Mouse (Mus musculus) kidney, adult 2 months (tissue): ENCODE data around the gene Olfr1346. TPM values are rescaled to one million over a fixed set of nuclear protein-coding genes. Genes with fewer than 3 reads are reported as not detected.
A peak's percentile ranks its signal among the peaks of the same experiment; 100 is the strongest.

Experiments used
- DNase-seq: peaks from one replicate; pipeline ENCODE4 v3.0.0; 2021
- H3K27ac ChIP-seq: fragments of 200-500 bp; 2 replicates; pipeline ENCODE4 v1.5.1; 2012; ENCODE audit warnings: low read depth, low read length, control low read depth, inconsistent platforms; ENCODE audit not compliant: insufficient read depth
- H3K27me3 ChIP-seq: fragments of 200-500 bp; replicated peaks from 2 replicates; pipeline ENCODE4 v1.6.1; 2012; ENCODE audit warnings: mild to moderate bottlenecking, moderate library complexity, low read length, inconsistent platforms; ENCODE audit not compliant: control insufficient read depth, insufficient read depth
- H3K36me3 ChIP-seq: fragments of 200-500 bp; 2 replicates; pipeline ENCODE4 v1.6.1; 2012; ENCODE audit warnings: mild to moderate bottlenecking, moderate library complexity, low read length, inconsistent platforms; ENCODE audit not compliant: control insufficient read depth, insufficient read depth
- H3K4me1 ChIP-seq: fragments of 200-500 bp; 2 replicates; pipeline ENCODE4 v1.6.1; 2011; ENCODE audit warnings: low read length; ENCODE audit not compliant: control insufficient read depth, insufficient read depth
- H3K4me3 ChIP-seq: fragments of 200-500 bp; 2 replicates; pipeline ENCODE4 v1.5.1; 2011; ENCODE audit warnings: mild to moderate bottlenecking, low read depth, low read length, control low read depth; ENCODE audit not compliant: insufficient read depth
- CTCF ChIP-seq: fragments of 200-500 bp; conservative IDR thresholded peaks from 2 replicates; pipeline ENCODE4 v1.5.1; 2011; ENCODE audit warnings: low read depth, mild to moderate bottlenecking, control low read depth, low read length, moderate library complexity, mixed read lengths; ENCODE audit not compliant: insufficient read depth, insufficient read length
- POLR2A ChIP-seq: fragments of 200-500 bp; IDR thresholded peaks from one replicate; pipeline ENCODE4 v1.6.1; 2011; ENCODE audit warnings: low read depth, low read length, control low read depth
- WGBS: fragments of 180-500 bp; shearing (Covaris S2); methylation state at CpG from one replicate; pipeline ENCODE4 v1.1.7; 2018; 5-methylcytosine and 5-hydroxymethylcytosine counted together
- polyA plus RNA-seq: library from polyadenylated mRNA; depleted of rRNA; stranded (reverse); fragments of >200 nt; gene quantifications from 2 replicates; pipeline ENCODE4 v1.2.3, GENCODE M21; 2012; rRNA removed

Olfr1346 gene
- not detected in 2 replicates for polyA plus RNA-seq

DNA sequence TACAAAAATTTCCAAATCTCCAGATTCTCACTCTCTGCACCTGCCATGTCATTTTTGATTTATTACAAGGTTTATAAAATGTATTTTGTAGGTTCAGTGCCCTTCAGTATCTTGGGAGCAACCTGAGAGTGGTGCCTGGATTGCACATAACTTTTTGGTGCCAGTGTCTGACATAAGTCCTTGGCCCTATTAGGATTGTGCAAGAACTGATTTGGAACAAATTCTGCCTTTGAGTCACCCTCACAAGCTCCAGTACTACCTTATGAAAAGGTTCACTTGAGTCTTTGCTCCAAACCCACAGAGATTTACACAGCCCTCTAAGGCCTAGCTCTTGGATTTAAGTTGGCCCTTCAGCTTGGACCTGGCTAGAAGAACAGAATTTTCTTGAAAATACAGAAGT lies at the start of gene Olfr1346:
Gene Olfr1346, plus strand, starts transcription at position 151 of the 400 bp plus-strand sequence.
- Histone ChIP-seq H3K27me3 (no peaks in the 10 kb centered on the region), H3K4me3 (no peak within 1 kb of the TSS), H3K36me3 (no peaks in the 10 kb centered on the region), H3K4me1 (no peaks in the 10 kb centered on the region), H3K27ac (no peak within 1 kb of the TSS)
- DNase-seq: no peak
- TF ChIP-seq CTCF: no peak

DNA sequence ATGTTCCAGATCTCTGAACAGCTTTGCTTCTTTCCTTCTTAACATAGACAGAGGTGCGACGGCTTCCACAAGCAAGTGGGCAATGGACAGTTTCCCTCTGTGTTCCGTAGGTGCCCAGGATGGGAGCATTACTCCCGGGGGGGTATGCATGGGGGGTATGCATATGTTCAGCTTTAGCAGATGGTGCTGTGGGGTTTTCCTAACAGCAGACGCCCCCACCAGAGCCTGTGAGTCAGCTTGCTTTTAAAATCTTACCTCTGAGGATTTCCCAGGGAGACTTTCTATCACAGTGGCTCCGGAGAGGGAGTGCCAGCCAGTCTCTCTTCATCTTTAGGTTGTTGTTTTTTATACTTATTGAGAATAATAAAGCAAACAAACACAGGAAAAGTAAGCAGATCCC lies 47.0 kb upstream of the Olfr1346 start:
- no peak for DNase-seq
- no peak for TF ChIP-seq POLR2A
- TF ChIP-seq CTCF: no peak
- H3K4me1 ChIP-seq: no peaks in the 10 kb centered on the region
- no peaks in the 10 kb centered on the region for H3K27me3 ChIP-seq
- no peak overlapping the region for H3K27ac ChIP-seq
- no peaks in the 10 kb centered on the region for H3K36me3 ChIP-seq
- WGBS: 73% methylated on average over 6 of the region's 6 CpGs
- no peak overlapping the region for H3K4me3 ChIP-seq

DNA sequence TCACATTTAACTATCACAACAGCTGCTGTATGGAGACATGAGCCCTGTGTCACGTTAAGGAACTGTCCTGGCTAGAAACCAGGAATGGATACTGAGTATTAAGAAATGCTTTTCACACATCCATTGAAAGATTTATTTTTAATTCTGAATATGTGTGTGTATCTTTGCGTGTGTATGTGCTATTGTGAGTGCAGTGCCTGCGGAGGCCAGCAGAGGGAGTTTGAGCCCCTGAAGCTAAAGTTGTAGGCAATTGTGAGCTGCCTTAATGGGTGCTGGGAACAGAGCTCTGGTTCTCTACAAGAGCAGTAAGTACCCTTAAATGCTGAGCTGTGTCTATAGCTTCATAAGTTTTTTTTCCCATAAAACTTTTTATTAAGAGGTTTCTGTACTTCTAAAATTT lies 37.5 kb upstream of the Olfr1346 start:
- WGBS: 85% methylated on average over 3 of the region's 3 CpGs
- no peak for DNase-seq

DNA sequence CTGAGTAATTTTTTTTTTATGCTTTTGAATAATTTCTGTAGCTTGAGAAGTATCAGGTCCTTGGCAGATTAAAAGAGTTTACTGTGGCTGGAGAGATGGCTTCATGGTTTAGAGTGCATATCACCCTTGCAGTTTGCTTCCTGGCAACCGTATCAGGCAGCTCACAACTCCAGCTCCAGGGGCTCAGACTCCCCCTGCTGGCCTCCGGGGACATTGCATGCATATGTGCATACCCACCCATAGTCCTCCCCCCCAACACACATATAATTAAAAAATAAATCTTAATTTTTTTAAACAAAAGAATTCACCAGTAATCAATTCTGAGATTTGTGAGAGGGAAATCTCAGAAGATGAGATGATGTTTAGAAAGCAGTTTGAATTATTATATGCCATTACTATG lies 36.6 kb upstream of the Olfr1346 start:
- Histone ChIP-seq H3K4me1 (no peaks in the 10 kb centered on the region), H3K4me3 (no peak overlapping the region), H3K27ac (no peak overlapping the region), H3K27me3 (no peaks in the 10 kb centered on the region), H3K36me3 (no peaks in the 10 kb centered on the region)
- TF ChIP-seq CTCF: peak; percentile 73
- TF ChIP-seq POLR2A: no peak
- DNase-seq: peak; percentile 36
- 43% methylated on average over 2 of the region's 2 CpGs for WGBS

More for the DNA sequence above, 37.5 kb upstream of the Olfr1346 start:
- Histone ChIP-seq H3K4me3 (no peak overlapping the region), H3K27me3 (no peaks in the 10 kb centered on the region), H3K36me3 (no peaks in the 10 kb centered on the region), H3K4me1 (no peaks in the 10 kb centered on the region), H3K27ac (no peak overlapping the region)
- TF ChIP-seq CTCF (0 out of 2 replicates have a peak, but pooled peaks have one; percentile 8), POLR2A (no peak)

DNA sequence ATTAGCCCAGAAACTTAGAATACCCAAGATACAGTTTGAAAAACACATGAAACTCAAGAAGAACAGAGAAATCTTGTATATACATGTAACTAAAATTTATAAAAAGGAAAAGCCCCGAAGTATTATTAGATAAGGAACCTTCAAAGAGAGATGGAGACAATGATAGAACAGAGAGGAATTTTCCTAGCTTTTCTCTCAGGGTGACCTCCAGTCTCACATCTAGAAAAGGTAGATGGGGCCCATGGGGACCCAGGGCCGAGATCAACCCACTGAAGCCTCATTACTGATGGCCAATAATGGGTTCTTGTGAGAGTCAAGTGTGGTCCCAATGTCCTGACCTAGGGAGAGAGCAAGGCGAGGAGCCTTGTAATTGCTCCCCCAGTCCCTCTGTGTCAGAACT lies 28.5 kb upstream of the Olfr1346 start, which contains the start of gene Olfr1344:
Gene Olfr1344, plus strand, starts transcription at position 301 of the 400 bp plus-strand sequence.
- no peaks in the 10 kb centered on the region for H3K4me1 ChIP-seq
- no peaks in the 10 kb centered on the region for H3K36me3 ChIP-seq
- no peak within 1 kb of the TSS for H3K4me3 ChIP-seq
- TF ChIP-seq POLR2A: no peak
- TF ChIP-seq CTCF: no peak
- H3K27me3 ChIP-seq: no peaks in the 10 kb centered on the region
- DNase-seq: no peak
- WGBS: 67% methylated on average over 3 of the region's 3 CpGs
- no peak within 1 kb of the TSS for H3K27ac ChIP-seq

DNA sequence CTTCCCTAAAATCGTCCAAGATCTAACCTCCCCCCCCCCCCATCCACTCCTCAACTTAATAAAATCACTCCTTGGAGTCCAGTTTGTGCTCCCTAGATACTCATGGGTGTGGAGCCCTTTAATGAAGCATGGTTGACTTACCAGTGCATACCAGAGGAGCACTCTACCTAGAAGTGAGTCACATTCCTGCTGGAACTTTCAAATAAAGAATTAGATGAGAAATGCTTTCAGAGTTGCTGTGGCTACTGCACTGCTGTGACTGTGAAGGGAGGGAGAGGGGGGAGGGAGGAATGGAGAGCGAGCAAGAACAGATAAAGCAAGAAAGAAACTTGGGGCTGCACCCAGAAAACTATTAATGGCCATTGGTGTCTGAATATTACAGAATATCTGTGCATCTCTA lies 25.7 kb upstream of the Olfr1346 start:
- Histone ChIP-seq H3K27me3 (no peaks in the 10 kb centered on the region), H3K4me3 (no peak overlapping the region), H3K4me1 (no peaks in the 10 kb centered on the region), H3K27ac (no peak overlapping the region), H3K36me3 (no peaks in the 10 kb centered on the region)
- TF ChIP-seq CTCF (no peak), POLR2A (no peak)
- peak; percentile 3 for DNase-seq
- 63% methylated on average over 2 of the region's 2 CpGs for WGBS

DNA sequence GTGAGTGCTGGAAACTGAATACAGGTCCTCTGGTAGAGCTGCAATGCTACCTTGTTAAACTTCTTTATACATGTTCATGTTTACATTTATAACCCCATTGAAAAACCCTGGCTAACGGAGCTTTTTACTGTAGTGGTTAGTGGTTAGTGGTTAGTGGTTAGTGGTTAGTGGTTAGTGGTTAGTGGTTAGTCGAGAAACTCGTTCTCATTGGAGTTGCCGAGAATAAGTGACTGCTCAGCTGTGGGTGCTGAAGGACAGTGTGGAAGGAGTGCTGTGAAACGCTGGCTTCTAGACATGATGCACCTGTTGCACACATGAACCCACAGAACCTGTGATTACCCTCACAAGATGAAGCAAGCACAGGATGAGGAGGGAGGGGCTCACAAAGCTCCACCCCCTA lies 19.1 kb upstream of the Olfr1346 start:
- no peaks in the 10 kb centered on the region for H3K27me3 ChIP-seq
- 74% methylated on average over 5 of the region's 5 CpGs for WGBS
- TF ChIP-seq CTCF (no peak), POLR2A (no peak)
- DNase-seq: no peak
- H3K4me1 ChIP-seq: no peaks in the 10 kb centered on the region
- H3K4me3 ChIP-seq: no peak overlapping the region
- no peak overlapping the region for H3K27ac ChIP-seq
- no peaks in the 10 kb centered on the region for H3K36me3 ChIP-seq

DNA sequence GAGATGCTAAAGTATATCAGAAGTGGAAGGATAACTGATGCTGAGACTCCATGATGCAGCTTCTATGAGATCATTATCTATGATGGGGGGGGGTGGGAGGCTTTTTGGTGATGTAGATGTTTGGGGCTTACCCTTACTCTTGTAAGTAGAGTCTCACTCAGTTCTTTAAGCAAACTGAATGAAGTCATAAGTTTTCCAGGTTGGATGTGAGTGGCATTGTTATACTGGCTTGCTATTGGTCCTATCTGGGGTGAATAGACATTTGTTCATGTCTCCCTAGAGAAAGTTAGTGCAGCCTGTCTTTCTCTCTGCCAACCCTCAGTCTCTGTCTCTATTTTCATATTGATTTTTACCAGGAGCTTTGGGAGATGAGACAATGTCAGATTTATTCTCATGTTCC lies 11.0 kb upstream of the Olfr1346 start, which contains the start of gene Olfr1336:
Gene Olfr1336, plus strand, starts transcription at position 301 of the 400 bp plus-strand sequence.
- no peak for DNase-seq
- Histone ChIP-seq H3K4me3 (no peak within 1 kb of the TSS), H3K27me3 (no peaks in the 10 kb centered on the region), H3K4me1 (no peaks in the 10 kb centered on the region), H3K36me3 (no peaks in the 10 kb centered on the region), H3K27ac (no peak within 1 kb of the TSS)
- no peak for TF ChIP-seq CTCF
- TF ChIP-seq POLR2A: no peak
